Mouse (Mus musculus) E14TG2a.4 (cell line): ENCODE measurements around the gene Pax5.

ENCODE experiments used
- CTCF ChIP-seq: conservative IDR thresholded peaks from 2 replicates; pipeline ENCODE4 v1.5.1; 2014; ENCODE audit warnings: low read length
- NANOG ChIP-seq: IDR thresholded peaks from 2 replicates; pipeline ENCODE4 v1.6.1; 2014; ENCODE audit warnings: borderline replicate concordance, low read length, mixed read lengths
- POU5F1 ChIP-seq: IDR thresholded peaks from 2 replicates; pipeline ENCODE4 v1.6.1; 2014; ENCODE audit warnings: low read length, borderline replicate concordance

GRCm38 (mm10) chr4:44566401-44566800, 143.9 kb downstream of the Pax5 start:
- TF ChIP-seq CTCF (no peak), NANOG (no peak), POU5F1 (no peak)
